Mouse (Mus musculus) lung, postnatal 0 days (tissue): ENCODE data around the gene Olfr718-ps1. TPM values are rescaled to one million over a fixed set of nuclear protein-coding genes. Genes with fewer than 3 reads are reported as not detected.

Experiments used
- ATAC-seq: fragments of 200-750 bp; cut with Nextera tagmentation; 2 replicates; pipeline ENCODE4 v1.8.0; 2017; ENCODE audit warnings: moderate library complexity
- DNase-seq: peaks from one replicate; pipeline ENCODE4 v3.0.0-alpha.2; 2016; ENCODE audit warnings: low spot score
- H3K27ac ChIP-seq: fragments of 300-500 bp; sonication (generic); 2 replicates; pipeline ENCODE4 v1.5.1; 2014; ENCODE audit warnings: antibody characterized with exemption, mild to moderate bottlenecking, low read length, mixed read lengths
- H3K27me3 ChIP-seq: fragments of 300-500 bp; sonication (generic); replicated peaks from 2 replicates; pipeline ENCODE4 v1.6.1; 2014; ENCODE audit warnings: low read length, mixed read lengths; ENCODE audit not compliant: insufficient read depth
- H3K36me3 ChIP-seq: fragments of 300-500 bp; sonication (generic); 2 replicates; pipeline ENCODE4 v1.6.1; 2014; ENCODE audit warnings: low read length, mixed read lengths; ENCODE audit not compliant: insufficient read depth
- H3K4me1 ChIP-seq: fragments of 300-500 bp; sonication (generic); 2 replicates; pipeline ENCODE4 v1.6.1; 2014; ENCODE audit warnings: antibody characterized with exemption, low read depth, low read length, mixed read lengths; ENCODE audit not compliant: insufficient read depth
- H3K4me2 ChIP-seq: fragments of 300-500 bp; sonication (generic); replicated peaks from 2 replicates; pipeline ENCODE4 v1.6.1; 2014; ENCODE audit warnings: low read depth, mild to moderate bottlenecking, low read length, moderate library complexity, mixed read lengths
- H3K4me3 ChIP-seq: fragments of 300-500 bp; sonication (generic); 2 replicates; pipeline ENCODE4 v1.5.1; 2014; ENCODE audit warnings: low read depth, low read length
- H3K9ac ChIP-seq: fragments of 300-500 bp; sonication (generic); replicated peaks from 2 replicates; pipeline ENCODE4 v1.6.1; 2014; ENCODE audit warnings: low read depth, mild to moderate bottlenecking
- H3K9me3 ChIP-seq: fragments of 300-500 bp; sonication (generic); 2 replicates; pipeline ENCODE4 v1.6.1; 2016; ENCODE audit warnings: low read length, mixed read lengths
- CTCF ChIP-seq: IDR thresholded peaks from 2 replicates; pipeline ENCODE4 v1.5.1; 2016; ENCODE audit warnings: antibody characterized with exemption, mild to moderate bottlenecking
- EP300 ChIP-seq: IDR thresholded peaks from 2 replicates; pipeline ENCODE4 v1.6.1; 2016; ENCODE audit warnings: antibody characterized with exemption, mild to moderate bottlenecking, control low read depth
- WGBS: fragments of 180-500 bp; shearing (Covaris S2); extraction: QIAGEN DNeasy Blood & Tissue Kit; methylation state at CpG from one replicate; pipeline ENCODE4 v1.1.7; 2014; 5-methylcytosine and 5-hydroxymethylcytosine counted together
- polyA plus RNA-seq: library from polyadenylated mRNA; unstranded; fragments of >200 nt; fragmentation: Nextera tagmentation; extraction: Ambion mirVana; gene quantifications from 2 replicates; pipeline ENCODE4 v1.2.1, GENCODE M21; 2015

Gene Olfr718-ps1
- polyA plus RNA-seq, 1 experiment from 2014 or later: not detected

DNA sequence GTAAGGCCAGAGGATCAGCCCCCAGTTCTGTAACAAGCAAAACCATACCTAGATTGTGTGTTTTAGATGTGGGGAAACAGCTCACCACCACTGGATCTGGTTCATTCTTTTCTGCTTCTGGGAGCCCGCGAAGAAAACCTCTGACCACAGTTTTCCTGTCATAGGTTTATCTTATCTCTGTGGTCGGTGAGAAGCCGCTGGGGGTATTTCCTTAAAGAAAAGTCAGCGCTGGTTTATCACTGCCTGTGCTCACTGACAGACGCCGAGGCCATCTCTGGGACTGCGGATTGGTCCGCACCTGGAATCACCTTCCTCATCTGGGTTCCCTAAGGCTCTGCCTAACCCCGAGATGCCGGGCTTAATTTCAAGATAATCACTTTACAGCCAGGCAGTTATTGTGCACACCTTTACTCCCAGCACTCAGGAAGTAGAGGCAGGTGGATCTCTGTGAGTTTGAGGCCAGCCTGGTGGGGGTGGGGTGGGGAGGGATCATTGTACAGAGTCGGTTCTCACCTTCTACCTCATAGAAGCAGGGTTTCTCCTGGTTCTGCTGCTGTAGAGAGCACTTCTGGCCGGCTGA lies 14.4 kb downstream of the Olfr718-ps1 start:
- 55% methylated on average over 13 of the region's 13 CpGs for WGBS
- Histone ChIP-seq H3K4me1 (no peaks in the 10 kb centered on the region), H3K27me3 (no peaks in the 10 kb centered on the region), H3K9me3 (no peaks in the 10 kb centered on the region), H3K4me3 (no peak overlapping the region), H3K36me3 (no peaks in the 10 kb centered on the region), H3K9ac (no peak overlapping the region), H3K4me2 (no peak overlapping the region), H3K27ac (no peak overlapping the region)
- DNase-seq (no peak), ATAC-seq (no peak)
- TF ChIP-seq EP300: no peak
- TF ChIP-seq CTCF: no peak

DNA sequence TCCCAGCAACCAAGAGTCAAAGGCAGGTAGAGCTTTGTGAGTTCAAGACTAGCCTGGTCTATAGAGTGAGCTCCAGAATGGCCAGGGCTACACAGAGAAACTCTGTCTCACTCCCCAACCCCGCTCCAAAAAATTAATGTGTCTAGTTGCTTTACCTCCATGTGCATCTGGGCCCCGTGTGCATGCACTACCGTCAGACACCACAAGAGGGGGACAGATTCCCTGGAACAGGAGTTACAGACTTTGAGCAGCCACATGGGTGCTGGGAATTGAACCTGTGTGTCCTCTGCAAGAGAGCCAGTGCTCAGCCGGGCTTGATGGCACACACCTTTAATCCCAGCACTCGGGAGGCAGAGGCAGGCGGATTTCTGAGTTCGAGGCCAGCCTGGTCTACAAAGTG lies 17.0 kb downstream of the Olfr718-ps1 start:
- no peaks in the 10 kb centered on the region for H3K9me3 ChIP-seq
- H3K4me1 ChIP-seq: no peaks in the 10 kb centered on the region
- ATAC-seq (no peak), DNase-seq (no peak)
- no peak overlapping the region for H3K4me3 ChIP-seq
- TF ChIP-seq EP300 (no peak), CTCF (peak; percentile 45)
- no peak overlapping the region for H3K4me2 ChIP-seq
- no peak overlapping the region for H3K27ac ChIP-seq
- no peak overlapping the region for H3K9ac ChIP-seq
- H3K36me3 ChIP-seq: no peaks in the 10 kb centered on the region
- H3K27me3 ChIP-seq: no peaks in the 10 kb centered on the region
- WGBS: 91% methylated on average over 7 of the region's 7 CpGs

DNA sequence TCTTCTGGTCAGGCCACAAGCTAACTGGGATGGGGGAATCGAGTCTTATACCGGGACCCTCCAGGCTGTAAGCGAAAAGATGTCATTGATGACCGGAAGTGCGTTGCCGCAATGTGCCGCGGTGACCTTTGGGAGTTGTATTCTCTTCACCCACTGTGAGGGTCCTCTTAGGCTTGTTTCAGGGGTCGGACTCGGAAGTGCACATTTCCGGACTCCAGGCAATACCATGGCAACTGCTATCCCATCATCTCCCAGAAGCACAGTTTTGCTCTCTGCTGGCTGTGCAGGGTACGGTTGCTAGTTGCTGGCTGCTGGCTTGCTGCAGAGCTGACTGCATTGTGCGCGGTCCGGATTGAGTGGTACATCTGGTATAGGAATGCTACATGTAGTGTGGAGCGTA lies 18.3 kb downstream of the Olfr718-ps1 start:
- 91% methylated on average over 16 of the region's 16 CpGs for WGBS
- ATAC-seq (no peak), DNase-seq (no peak)
- no peak for TF ChIP-seq CTCF
- TF ChIP-seq EP300: no peak
- Histone ChIP-seq H3K36me3 (no peaks in the 10 kb centered on the region), H3K4me1 (no peaks in the 10 kb centered on the region), H3K9me3 (no peaks in the 10 kb centered on the region), H3K4me3 (no peak overlapping the region), H3K27ac (no peak overlapping the region), H3K4me2 (no peak overlapping the region), H3K27me3 (no peaks in the 10 kb centered on the region), H3K9ac (no peak overlapping the region)

DNA sequence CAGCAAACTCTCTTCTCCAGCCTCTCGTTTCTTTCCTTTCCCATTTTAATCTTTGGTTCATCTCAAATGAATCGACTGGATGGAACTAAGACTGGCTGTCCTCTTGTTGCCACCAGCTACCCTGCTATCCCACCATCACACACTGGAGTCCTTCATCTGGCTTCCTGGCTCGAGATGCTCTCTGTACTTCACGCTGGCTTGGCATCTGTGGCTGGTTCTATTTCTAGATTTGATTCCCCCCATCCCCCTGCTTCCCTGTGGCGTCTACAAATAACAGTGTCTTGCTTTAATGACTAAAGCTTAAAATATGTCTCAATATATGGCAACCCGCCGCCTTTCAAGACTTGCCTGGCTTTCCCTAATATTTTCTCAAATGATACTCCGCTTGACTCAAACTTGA lies 19.5 kb downstream of the Olfr718-ps1 start:
- no peaks in the 10 kb centered on the region for H3K27me3 ChIP-seq
- H3K27ac ChIP-seq: no peak overlapping the region
- no peak for TF ChIP-seq CTCF
- no peak for TF ChIP-seq EP300
- H3K9me3 ChIP-seq: no peaks in the 10 kb centered on the region
- no peak for ATAC-seq
- H3K36me3 ChIP-seq: no peaks in the 10 kb centered on the region
- WGBS: 74% methylated on average over 8 of the region's 8 CpGs
- H3K9ac ChIP-seq: no peak overlapping the region
- no peak overlapping the region for H3K4me3 ChIP-seq
- H3K4me2 ChIP-seq: no peak overlapping the region
- H3K4me1 ChIP-seq: no peaks in the 10 kb centered on the region
- no peak for DNase-seq

DNA sequence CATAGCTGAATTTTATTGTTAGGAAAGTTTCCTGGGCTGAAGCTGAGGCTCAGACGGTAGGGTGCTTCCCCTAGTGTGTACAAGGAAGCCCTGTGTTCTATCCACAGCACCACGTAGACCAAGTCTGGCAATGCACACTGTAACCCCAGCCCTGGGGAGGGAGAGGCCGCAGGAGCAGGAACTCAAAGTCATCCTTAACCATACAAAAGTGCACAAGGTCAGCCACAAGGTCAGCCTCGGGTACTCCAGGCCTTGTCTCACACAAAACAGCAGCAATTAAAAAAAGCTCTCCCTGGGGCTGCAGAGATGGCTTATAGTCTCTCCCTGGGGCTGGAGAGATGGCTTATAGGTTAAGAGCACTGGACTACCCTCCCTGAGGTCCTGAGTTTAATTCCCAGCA lies 20.5 kb downstream of the Olfr718-ps1 start:
- Histone ChIP-seq H3K36me3 (no peaks in the 10 kb centered on the region), H3K9ac (no peak overlapping the region), H3K4me2 (no peak overlapping the region), H3K27ac (no peak overlapping the region), H3K27me3 (no peaks in the 10 kb centered on the region), H3K4me1 (no peaks in the 10 kb centered on the region), H3K4me3 (no peak overlapping the region), H3K9me3 (no peaks in the 10 kb centered on the region)
- ATAC-seq (no peak), DNase-seq (no peak)
- WGBS: 55% methylated on average over 4 of the region's 4 CpGs
- TF ChIP-seq CTCF: no peak
- TF ChIP-seq EP300: no peak

DNA sequence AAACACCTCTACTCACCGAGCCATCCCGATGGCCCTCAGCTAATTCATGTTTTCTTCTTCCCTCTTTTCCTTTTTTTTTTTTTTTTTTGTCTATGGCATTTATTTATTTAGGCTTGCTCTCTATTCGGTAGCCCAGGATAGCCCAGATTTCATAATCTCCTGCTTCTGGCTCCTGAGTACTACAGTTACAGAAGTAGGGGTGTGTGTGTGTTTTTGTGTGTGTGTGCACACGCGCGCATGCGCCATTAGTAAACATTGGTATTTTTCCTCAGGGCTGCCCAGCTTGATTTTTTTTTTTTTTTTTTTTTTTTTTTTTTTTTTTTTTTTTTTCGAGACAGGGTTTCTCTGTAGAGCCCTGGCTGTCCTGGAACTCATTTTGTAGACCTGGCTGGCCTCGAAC lies 21.3 kb downstream of the Olfr718-ps1 start:
- Histone ChIP-seq H3K9me3 (no peaks in the 10 kb centered on the region), H3K27ac (no peak overlapping the region), H3K27me3 (no peaks in the 10 kb centered on the region), H3K4me3 (no peak overlapping the region), H3K9ac (no peak overlapping the region), H3K4me1 (no peaks in the 10 kb centered on the region), H3K4me2 (no peak overlapping the region), H3K36me3 (no peaks in the 10 kb centered on the region)
- TF ChIP-seq CTCF (no peak), EP300 (no peak)
- 93% methylated on average over 9 of the region's 9 CpGs for WGBS
- ATAC-seq: no peak
- no peak for DNase-seq

DNA sequence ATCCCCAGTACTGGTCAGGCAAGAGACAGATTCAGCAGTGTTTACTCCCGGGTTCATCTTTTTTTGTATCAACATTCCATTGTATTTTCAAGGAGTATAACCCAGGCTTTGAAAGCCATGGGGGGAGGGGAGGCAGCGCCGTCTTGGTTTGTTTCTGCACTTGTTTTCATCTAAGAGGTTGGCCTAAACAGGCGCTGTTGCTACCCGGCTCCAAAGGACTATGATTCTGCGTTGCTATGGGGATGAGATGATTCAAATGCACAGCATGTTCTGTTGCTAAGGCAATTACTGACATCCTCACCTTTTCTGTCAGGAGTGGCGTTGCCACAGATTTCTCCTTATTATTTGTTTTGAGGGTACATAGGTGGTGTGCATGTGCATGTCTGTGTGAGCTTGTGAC lies 21.8 kb downstream of the Olfr718-ps1 start:
- no peak overlapping the region for H3K9ac ChIP-seq
- H3K4me3 ChIP-seq: no peak overlapping the region
- no peaks in the 10 kb centered on the region for H3K36me3 ChIP-seq
- no peaks in the 10 kb centered on the region for H3K9me3 ChIP-seq
- H3K4me2 ChIP-seq: no peak overlapping the region
- ATAC-seq (no peak), DNase-seq (no peak)
- no peak overlapping the region for H3K27ac ChIP-seq
- no peaks in the 10 kb centered on the region for H3K4me1 ChIP-seq
- no peaks in the 10 kb centered on the region for H3K27me3 ChIP-seq
- WGBS: 67% methylated on average over 7 of the region's 7 CpGs
- TF ChIP-seq EP300: no peak
- TF ChIP-seq CTCF: no peak
